Mouse (Mus musculus) midbrain, embryonic 13.5 days (tissue): ENCODE data around the gene Hcls1. TPM values are rescaled to one million over a fixed set of nuclear protein-coding genes. Genes with fewer than 3 reads are reported as not detected.

Experiments
- ATAC-seq: fragments of 200-750 bp; cut with Nextera tagmentation; 2 replicates; pipeline ENCODE4 v1.8.0; 2017; ENCODE audit warnings: mild to moderate bottlenecking, moderate TSS enrichment, moderate library complexity
- H3K27ac ChIP-seq: fragments of 300-500 bp; sonication (generic); 2 replicates; pipeline ENCODE4 v1.5.1; 2015; ENCODE audit warnings: inconsistent platforms, mild to moderate bottlenecking, moderate library complexity
- H3K27me3 ChIP-seq: fragments of 300-500 bp; sonication (generic); 2 replicates; pipeline ENCODE4 v1.6.1; 2015; ENCODE audit warnings: mild to moderate bottlenecking, inconsistent platforms
- H3K36me3 ChIP-seq: fragments of 300-500 bp; sonication (generic); 2 replicates; pipeline ENCODE4 v1.6.1; 2015; ENCODE audit warnings: mild to moderate bottlenecking, inconsistent platforms
- H3K4me1 ChIP-seq: fragments of 300-500 bp; sonication (generic); replicated peaks from 2 replicates; pipeline ENCODE4 v1.6.1; 2015; ENCODE audit warnings: inconsistent platforms
- H3K4me2 ChIP-seq: fragments of 300-500 bp; sonication (generic); replicated peaks from 2 replicates; pipeline ENCODE4 v1.6.1; 2015; ENCODE audit warnings: moderate library complexity, mild to moderate bottlenecking, inconsistent platforms
- H3K4me3 ChIP-seq: fragments of 300-500 bp; sonication (generic); replicated peaks from 2 replicates; pipeline ENCODE4 v1.5.1; 2015; ENCODE audit warnings: mild to moderate bottlenecking, inconsistent platforms
- H3K9ac ChIP-seq: fragments of 300-500 bp; sonication (generic); replicated peaks from 2 replicates; pipeline ENCODE4 v1.6.1; 2015; ENCODE audit warnings: mild to moderate bottlenecking, inconsistent platforms
- H3K9me3 ChIP-seq: fragments of 300-500 bp; sonication (generic); 2 replicates; pipeline ENCODE4 v1.6.1; 2016; ENCODE audit warnings: mild to moderate bottlenecking, inconsistent platforms
- WGBS: fragments of 180-500 bp; shearing (Covaris S2); methylation state at CpG from one replicate; pipeline ENCODE4 v1.1.7; 2015; 5-methylcytosine and 5-hydroxymethylcytosine counted together
- polyA plus RNA-seq: library from polyadenylated mRNA; unstranded; fragments of >200 nt; fragmentation: Nextera tagmentation; extraction: Ambion mirVana; gene quantifications from 2 replicates; pipeline ENCODE4 v1.2.1, GENCODE M21; 2015

The Hcls1 gene
- polyA plus RNA-seq, 1 experiment from 2014 or later, result 1.8 TPM

DNA sequence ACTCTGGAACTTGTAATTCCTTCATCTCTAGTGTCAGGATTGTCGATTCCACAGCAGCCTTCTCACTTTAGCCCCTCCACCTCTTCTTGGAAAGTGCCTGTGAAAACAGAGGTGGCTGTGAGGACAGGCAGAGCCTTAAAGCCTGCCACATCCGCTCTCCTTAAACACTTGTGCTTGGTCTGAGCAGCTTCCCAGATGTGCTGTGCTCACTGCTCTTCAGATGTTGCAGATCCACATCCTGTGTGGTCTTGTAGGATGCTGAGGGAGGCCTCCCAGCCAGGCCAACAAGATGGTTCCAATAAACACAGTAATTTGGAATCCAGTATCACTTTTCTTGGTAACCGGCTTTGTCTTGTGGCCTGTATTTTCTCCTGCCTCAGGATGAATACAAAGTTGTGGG is 2.8 kb upstream of the Hcls1 start:
- H3K9ac ChIP-seq, result no peak overlapping the region
- no peaks in the 10 kb centered on the region for H3K9me3 ChIP-seq
- no peak overlapping the region for H3K27ac ChIP-seq
- H3K36me3 ChIP-seq, result peaks cover 65% of the 10 kb centered on the region
- 95% methylated on average over 3 of the region's 3 CpGs for WGBS
- H3K27me3 ChIP-seq, result no peaks in the 10 kb centered on the region
- ATAC-seq, result no peak
- no peak overlapping the region for H3K4me3 ChIP-seq
- H3K4me2 ChIP-seq, result no peak overlapping the region
- no peaks in the 10 kb centered on the region for H3K4me1 ChIP-seq

DNA sequence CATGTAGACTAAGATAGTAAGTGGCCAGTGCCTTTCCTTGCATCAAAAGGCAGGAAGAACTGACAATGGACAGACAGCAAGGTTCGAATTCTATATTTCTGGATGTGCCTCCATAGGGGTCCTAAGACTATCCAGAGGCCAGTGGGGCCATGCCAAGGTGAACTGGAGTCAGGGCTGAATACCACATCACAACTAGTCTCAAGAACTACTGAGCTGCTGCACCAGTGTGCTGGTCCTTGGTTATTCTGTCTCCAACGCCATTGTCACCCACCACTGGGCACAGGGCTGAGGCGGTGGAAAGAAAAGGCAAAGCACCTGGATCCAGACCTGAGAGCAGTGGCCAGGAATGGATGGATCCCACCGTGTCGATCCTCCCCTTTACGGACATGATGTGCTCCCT is 2.2 kb upstream of the Hcls1 start:
- Histone ChIP-seq H3K4me2 (no peak overlapping the region), H3K9ac (no peak overlapping the region), H3K27me3 (no peaks in the 10 kb centered on the region), H3K4me3 (no peak overlapping the region), H3K9me3 (no peaks in the 10 kb centered on the region), H3K27ac (no peak overlapping the region), H3K4me1 (no peaks in the 10 kb centered on the region), H3K36me3 (peaks cover 59% of the 10 kb centered on the region)
- no peak for ATAC-seq
- 95% methylated on average over 6 of the region's 6 CpGs for WGBS

DNA sequence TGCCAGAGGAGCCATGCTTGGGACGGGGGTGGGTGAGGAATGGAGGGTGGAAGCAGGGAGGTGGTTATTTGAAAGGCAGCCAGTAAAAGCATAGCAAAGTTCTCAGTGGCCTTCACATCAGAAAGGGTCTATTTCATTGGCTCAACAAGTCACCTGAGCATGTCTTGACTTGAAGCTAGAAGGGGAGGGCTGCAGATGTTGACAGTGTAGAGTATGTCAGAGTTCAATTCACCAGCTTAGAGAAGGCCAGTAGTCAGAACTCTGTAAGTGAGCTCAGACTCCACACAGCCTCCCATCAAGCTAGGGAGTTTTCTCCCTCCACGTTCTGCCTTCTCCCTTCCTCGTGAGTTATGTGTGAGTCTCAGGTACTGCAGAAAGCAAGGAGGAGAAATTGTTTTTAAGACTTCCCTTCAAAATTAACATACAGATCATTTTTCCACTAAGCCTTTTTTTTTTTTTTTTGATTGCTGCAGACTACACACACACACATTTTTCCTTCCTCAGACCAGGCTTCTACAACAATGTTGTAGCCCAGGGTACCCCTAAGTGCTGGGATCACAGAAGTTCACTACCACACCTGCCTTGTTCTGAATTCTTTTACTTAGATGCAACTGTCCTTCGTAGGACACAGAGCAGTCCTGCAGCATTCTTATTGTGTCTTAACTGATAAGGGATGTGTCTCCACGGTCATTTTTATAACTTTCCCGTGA is 497 bp upstream of the Hcls1 start:
- Histone ChIP-seq H3K4me3 (no peak overlapping the region), H3K36me3 (peaks cover 42% of the 10 kb centered on the region), H3K9me3 (no peaks in the 10 kb centered on the region), H3K27me3 (no peaks in the 10 kb centered on the region), H3K4me1 (no peaks in the 10 kb centered on the region), H3K9ac (no peak overlapping the region), H3K4me2 (no peak overlapping the region), H3K27ac (no peak overlapping the region)
- ATAC-seq, result no peak
- WGBS, result 86% methylated on average over 6 of the region's 6 CpGs

DNA sequence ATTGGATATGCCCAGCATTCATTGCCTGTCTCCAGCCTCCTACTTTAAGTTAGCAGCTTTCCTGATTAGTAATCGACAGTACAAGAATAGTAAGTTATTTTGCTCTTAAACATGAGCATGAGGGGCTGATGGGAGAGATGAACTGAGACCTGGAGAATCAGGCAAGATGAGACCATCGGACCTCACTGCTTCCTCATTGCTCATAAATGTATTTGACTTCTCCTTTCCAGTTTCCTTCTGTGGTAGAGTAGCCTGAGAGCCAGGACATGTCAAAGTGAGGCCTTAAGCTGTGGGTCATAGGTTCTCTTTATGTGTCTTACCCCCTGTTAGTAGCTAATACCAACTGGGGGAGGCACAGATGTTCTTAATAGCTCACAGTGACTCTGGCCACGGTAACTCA is 1.0 kb downstream of the Hcls1 start:
- Histone ChIP-seq H3K36me3 (peaks cover 27% of the 10 kb centered on the region), H3K4me1 (no peaks in the 10 kb centered on the region), H3K4me2 (no peak overlapping the region), H3K9me3 (no peaks in the 10 kb centered on the region), H3K4me3 (no peak overlapping the region), H3K27me3 (no peaks in the 10 kb centered on the region), H3K27ac (no peak overlapping the region), H3K9ac (no peak overlapping the region)
- WGBS, result 93% methylated on average over 3 of the region's 3 CpGs
- ATAC-seq, result no peak

DNA sequence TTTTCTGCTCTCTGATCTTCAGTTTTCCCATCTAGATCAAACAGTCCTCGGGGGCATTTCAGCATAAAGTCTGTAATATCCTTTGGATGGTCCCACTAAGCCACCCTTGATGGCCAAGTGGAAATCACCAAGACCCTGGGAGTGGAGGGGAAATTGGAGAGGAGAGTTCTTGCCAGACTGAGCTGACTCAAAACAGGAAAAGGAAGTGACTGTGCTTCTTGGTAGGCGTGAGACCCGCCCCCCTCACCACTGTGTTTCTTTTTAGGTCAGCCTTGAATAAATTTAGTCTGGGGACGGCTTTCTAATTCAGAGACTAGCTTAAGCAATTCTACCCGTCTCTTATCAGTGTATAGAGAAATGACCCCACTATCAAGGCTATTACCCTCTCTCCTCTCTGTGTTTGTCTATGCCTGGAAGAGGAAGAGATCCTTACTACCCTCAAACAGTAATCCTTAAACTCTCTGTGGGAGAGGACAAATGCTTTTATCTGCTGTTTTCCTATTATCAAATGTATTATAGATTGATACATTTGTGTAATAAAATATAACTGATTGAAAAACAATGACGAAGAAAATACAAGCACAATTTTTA is 6.4 kb downstream of the Hcls1 start:
- Histone ChIP-seq H3K4me3 (no peak overlapping the region), H3K36me3 (no peaks in the 10 kb centered on the region), H3K4me2 (no peak overlapping the region), H3K9me3 (no peaks in the 10 kb centered on the region), H3K9ac (no peak overlapping the region), H3K27ac (no peak overlapping the region), H3K4me1 (peaks cover 8% of the 10 kb centered on the region), H3K27me3 (no peaks in the 10 kb centered on the region)
- no peak for ATAC-seq
- WGBS, result 74% methylated on average over 6 of the region's 6 CpGs

DNA sequence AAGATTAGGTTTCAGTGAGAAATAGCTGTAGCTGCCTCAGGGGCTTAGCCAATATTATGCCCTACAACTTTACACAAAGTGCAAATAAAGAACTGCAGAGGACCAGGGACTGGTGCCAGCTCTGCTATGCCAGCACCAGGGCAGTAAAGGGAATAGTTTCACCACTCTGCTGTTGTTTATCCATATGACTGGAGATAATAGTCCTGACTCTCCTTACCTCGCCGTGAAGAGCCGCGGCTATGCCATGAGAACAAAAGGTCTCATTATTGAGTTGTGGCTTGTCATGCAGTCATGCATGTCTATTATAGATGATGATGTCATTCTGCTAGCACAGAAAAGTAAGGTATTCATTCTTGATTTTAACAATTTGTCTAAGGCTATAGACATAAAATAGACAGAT is 7.1 kb downstream of the Hcls1 start:
- Histone ChIP-seq H3K4me3 (no peak overlapping the region), H3K9ac (no peak overlapping the region), H3K27ac (no peak overlapping the region), H3K36me3 (no peaks in the 10 kb centered on the region), H3K4me1 (peaks cover 8% of the 10 kb centered on the region), H3K4me2 (no peak overlapping the region), H3K27me3 (no peaks in the 10 kb centered on the region), H3K9me3 (no peaks in the 10 kb centered on the region)
- no peak for ATAC-seq
- 56% methylated on average over 4 of the region's 4 CpGs for WGBS

DNA sequence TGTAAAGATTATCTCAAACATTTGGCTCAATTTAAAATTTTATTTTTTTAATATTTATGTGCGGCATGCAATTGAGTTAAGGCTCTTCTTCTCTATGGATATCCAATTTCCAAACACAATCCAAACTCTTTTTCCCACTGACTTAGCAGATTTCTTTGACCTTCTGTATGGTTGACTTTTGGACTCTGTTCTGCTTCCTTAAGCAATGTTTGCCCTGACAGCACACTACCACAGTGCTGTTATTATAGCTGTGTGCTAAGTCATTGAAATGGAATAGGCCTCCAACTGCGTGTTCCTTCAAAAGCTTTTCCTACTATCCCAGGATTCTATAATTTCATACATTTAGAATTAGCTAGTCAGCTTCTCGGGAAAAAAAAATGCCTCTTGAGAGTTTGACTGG is 8.8 kb downstream of the Hcls1 start:
- no peaks in the 10 kb centered on the region for H3K27me3 ChIP-seq
- H3K36me3 ChIP-seq, result no peaks in the 10 kb centered on the region
- H3K4me1 ChIP-seq, result peaks cover 8% of the 10 kb centered on the region
- H3K4me2 ChIP-seq, result no peak overlapping the region
- no peak for ATAC-seq
- no peak overlapping the region for H3K27ac ChIP-seq
- 86% methylated on average over 3 of the region's 3 CpGs for WGBS
- H3K9me3 ChIP-seq, result no peaks in the 10 kb centered on the region
- H3K4me3 ChIP-seq, result no peak overlapping the region
- no peak overlapping the region for H3K9ac ChIP-seq

GRCm38 (mm10) chr16:36944895-36945424 is 10.2 kb downstream of the Hcls1 start:
- Histone ChIP-seq H3K36me3 (no peaks in the 10 kb centered on the region), H3K4me1 (peaks cover 8% of the 10 kb centered on the region)

DNA sequence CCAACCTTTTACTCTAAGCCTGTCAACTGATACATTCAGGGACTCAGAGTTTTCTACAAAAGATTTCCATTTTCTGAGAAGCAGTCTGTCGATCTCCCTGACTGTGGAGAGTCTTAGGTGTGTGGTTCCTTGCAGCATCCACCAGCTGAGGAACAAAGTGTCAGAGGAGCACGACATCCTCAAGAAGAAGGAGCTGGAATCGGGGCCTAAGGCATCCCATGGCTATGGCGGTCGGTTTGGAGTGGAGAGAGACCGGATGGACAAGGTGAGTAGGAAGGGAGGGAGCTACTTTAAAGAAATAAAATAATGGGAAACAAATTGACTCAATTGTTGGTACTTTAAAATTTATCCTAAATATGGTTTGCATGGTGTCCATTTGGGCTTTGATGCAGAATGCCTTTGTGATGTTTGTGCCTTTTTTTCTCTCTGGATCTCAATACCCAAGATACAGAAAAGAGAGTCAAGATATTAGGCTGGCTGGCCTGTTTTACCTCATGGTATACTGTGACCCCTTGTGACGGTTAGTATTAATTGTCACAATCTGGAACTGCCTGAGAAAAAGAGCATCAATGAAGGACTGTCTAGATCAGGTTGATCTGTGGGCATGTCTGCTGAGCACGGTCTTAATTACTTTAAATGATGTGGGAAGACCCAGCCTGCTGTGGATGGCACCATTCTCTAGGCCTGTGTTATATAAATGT is 11.8 kb downstream of the Hcls1 start:
- Histone ChIP-seq H3K9me3 (no peaks in the 10 kb centered on the region), H3K36me3 (no peaks in the 10 kb centered on the region), H3K27ac (no peak overlapping the region), H3K4me3 (no peak overlapping the region), H3K27me3 (no peaks in the 10 kb centered on the region), H3K4me1 (peaks cover 8% of the 10 kb centered on the region), H3K4me2 (no peak overlapping the region), H3K9ac (no peak overlapping the region)
- no peak for ATAC-seq
- 86% methylated on average over 8 of the region's 8 CpGs for WGBS

More at GRCm38 (mm10) chr16:36944895-36945424, 10.2 kb downstream of the Hcls1 start:
- WGBS, result 6% methylated on average over 12 of the region's 12 CpGs
- H3K27me3 ChIP-seq, result no peaks in the 10 kb centered on the region
- peak; percentile 88 for ATAC-seq
- 0 out of 2 replicates have a peak overlapping the region, but pooled peaks have one; percentile 19 for H3K4me2 ChIP-seq
- no peak overlapping the region for H3K4me3 ChIP-seq
- H3K9ac ChIP-seq, result no peak overlapping the region
- peak overlapping the region; percentile 1; the same call in 1 of the 2 replicates for H3K27ac ChIP-seq
- no peaks in the 10 kb centered on the region for H3K9me3 ChIP-seq

DNA sequence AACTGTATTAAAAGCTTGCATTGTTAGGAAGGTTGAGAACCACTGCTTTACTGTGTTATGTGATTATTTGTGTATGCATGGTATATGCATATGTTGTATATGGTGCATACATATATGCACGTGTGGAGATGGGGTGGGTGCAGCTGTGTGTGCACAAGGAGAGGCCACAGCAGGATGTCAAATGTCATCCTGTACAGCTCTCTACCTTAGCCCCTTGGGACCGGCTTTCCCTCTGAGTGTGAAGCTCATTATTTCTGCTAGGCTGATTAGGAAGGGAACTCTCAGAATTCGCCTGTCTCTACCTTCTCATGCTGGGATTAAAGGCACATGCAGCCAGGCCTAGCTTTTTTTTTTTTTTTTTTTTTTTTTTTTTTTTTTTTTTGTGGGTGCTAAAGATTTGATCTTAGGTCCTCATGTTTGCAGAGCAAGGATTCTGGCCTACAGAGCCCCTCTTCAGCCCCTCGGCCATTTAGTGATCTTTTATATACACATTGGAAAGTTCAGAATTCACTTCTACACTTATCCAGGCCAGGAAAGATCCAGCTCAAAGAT is 12.9 kb downstream of the Hcls1 start:
- no peak overlapping the region for H3K4me2 ChIP-seq
- no peaks in the 10 kb centered on the region for H3K9me3 ChIP-seq
- 58% methylated on average over 4 of the region's 4 CpGs for WGBS
- ATAC-seq, result no peak
- no peak overlapping the region for H3K27ac ChIP-seq
- H3K36me3 ChIP-seq, result no peaks in the 10 kb centered on the region
- no peak overlapping the region for H3K4me3 ChIP-seq
- H3K27me3 ChIP-seq, result no peaks in the 10 kb centered on the region
- no peak overlapping the region for H3K9ac ChIP-seq
- peaks cover 8% of the 10 kb centered on the region for H3K4me1 ChIP-seq

GRCm38 (mm10) chr16:36949614-36950336 is 15.0 kb downstream of the Hcls1 start:
- Histone ChIP-seq H3K4me1 (peaks cover 6% of the 10 kb centered on the region), H3K4me3 (no peak overlapping the region), H3K36me3 (no peaks in the 10 kb centered on the region), H3K27ac (no peak overlapping the region), H3K27me3 (no peaks in the 10 kb centered on the region), H3K4me2 (no peak overlapping the region), H3K9ac (no peak overlapping the region), H3K9me3 (no peaks in the 10 kb centered on the region)
- no peak for ATAC-seq
- WGBS, result 70% methylated on average over 8 of the region's 8 CpGs
